Mouse (Mus musculus) neural tube, embryonic 12.5 days (tissue): ENCODE measurements around the gene Zfp423. TPM values are rescaled to one million over a fixed set of nuclear protein-coding genes. Genes with fewer than 3 reads are reported as not detected.

Experiments used
- ATAC-seq: fragments of 200-750 bp; cut with Nextera tagmentation; 2 replicates; pipeline ENCODE4 v1.8.0; 2017; ENCODE audit warnings: low read depth, mild to moderate bottlenecking, moderate TSS enrichment, moderate library complexity; ENCODE audit not compliant: low FRiP score
- H3K27ac ChIP-seq: fragments of 300-500 bp; sonication (generic); 2 replicates; pipeline ENCODE4 v1.5.1; 2016
- H3K27me3 ChIP-seq: fragments of 300-500 bp; sonication (generic); replicated peaks from 2 replicates; pipeline ENCODE4 v1.6.1; 2016; ENCODE audit warnings: mild to moderate bottlenecking
- H3K36me3 ChIP-seq: fragments of 300-500 bp; sonication (generic); 2 replicates; pipeline ENCODE4 v1.6.1; 2016; ENCODE audit warnings: mild to moderate bottlenecking
- H3K4me1 ChIP-seq: fragments of 300-500 bp; sonication (generic); 2 replicates; pipeline ENCODE4 v1.6.1; 2016
- H3K4me2 ChIP-seq: fragments of 300-500 bp; sonication (generic); replicated peaks from 2 replicates; pipeline ENCODE4 v1.6.1; 2016; ENCODE audit warnings: mild to moderate bottlenecking
- H3K4me3 ChIP-seq: fragments of 300-500 bp; sonication (generic); 2 replicates; pipeline ENCODE4 v1.5.1; 2016
- H3K9ac ChIP-seq: fragments of 300-500 bp; sonication (generic); 2 replicates; pipeline ENCODE4 v1.6.1; 2016; ENCODE audit warnings: mild to moderate bottlenecking
- H3K9me3 ChIP-seq: fragments of 300-500 bp; sonication (generic); 2 replicates; pipeline ENCODE4 v1.6.1; 2016; ENCODE audit warnings: mild to moderate bottlenecking
- WGBS: fragments of 180-500 bp; shearing (Covaris S2); methylation state at CpG from one replicate; pipeline ENCODE4 v1.1.7; 2016; 5-methylcytosine and 5-hydroxymethylcytosine counted together
- polyA plus RNA-seq: library from polyadenylated mRNA; unstranded; fragments of >200 nt; fragmentation: Nextera tagmentation; extraction: Ambion mirVana; gene quantifications from 2 replicates; pipeline ENCODE4 v1.2.1, GENCODE M21; 2016

Gene Zfp423
- 47.4 and 48.5 TPM in 2 replicates for polyA plus RNA-seq

- peaks cover 10% of the 10 kb centered on the region for H3K27me3 ChIP-seq
- peaks cover 56% of the 10 kb centered on the region for H3K4me1 ChIP-seq
- no peaks in the 10 kb centered on the region for H3K9me3 ChIP-seq
- no peaks in the 10 kb centered on the region for H3K36me3 ChIP-seq
- peak within 1 kb of the TSS; percentile 97 for H3K9ac ChIP-seq
- WGBS, result 1% methylated on average over 22 of the region's 48 CpGs
- H3K27ac ChIP-seq, result peak within 1 kb of the TSS; percentile 96
- ATAC-seq, result 0 out of 2 replicates have a peak, but pooled peaks have one; percentile 5
- H3K4me3 ChIP-seq, result peak within 1 kb of the TSS; percentile 93
- H3K4me2 ChIP-seq, result peak within 1 kb of the TSS; percentile 96
Measured at GRCm38 (mm10) chr8:87959320-87959920, at the start of gene Zfp423. Gene Zfp423, minus strand, starts transcription at chr8:87959595.

GRCm38 (mm10) chr8:88006811-88007210 lies 47.4 kb upstream of the Zfp423 start:
- no peak overlapping the region for H3K9ac ChIP-seq
- H3K4me1 ChIP-seq, result 0 out of 2 replicates have a peak, but pooled peaks cover 2% of the 10 kb centered on the region
- no peak overlapping the region for H3K27ac ChIP-seq
- H3K4me3 ChIP-seq, result no peak overlapping the region
- H3K36me3 ChIP-seq, result no peaks in the 10 kb centered on the region
- no peaks in the 10 kb centered on the region for H3K27me3 ChIP-seq
- no peak overlapping the region for H3K4me2 ChIP-seq
- ATAC-seq, result no peak
- 84% methylated on average over 5 of the region's 5 CpGs for WGBS
- no peaks in the 10 kb centered on the region for H3K9me3 ChIP-seq

- 57% methylated on average over 5 of the region's 5 CpGs for WGBS
- Histone ChIP-seq H3K4me2 (no peak overlapping the region), H3K9me3 (no peaks in the 10 kb centered on the region), H3K4me1 (peaks cover 2% of the 10 kb centered on the region; the same call in 1 of the 2 replicates), H3K4me3 (no peak overlapping the region), H3K9ac (no peak overlapping the region), H3K27me3 (no peaks in the 10 kb centered on the region), H3K27ac (no peak overlapping the region), H3K36me3 (no peaks in the 10 kb centered on the region)
- ATAC-seq, result no peak
Measured at GRCm38 (mm10) chr8:87984778-87985177, 25.4 kb upstream of the Zfp423 start.

GRCm38 (mm10) chr8:87984032-87984431 lies 24.6 kb upstream of the Zfp423 start:
- Histone ChIP-seq H3K36me3 (no peaks in the 10 kb centered on the region), H3K9me3 (no peaks in the 10 kb centered on the region), H3K27ac (no peak overlapping the region), H3K4me1 (peaks cover 3% of the 10 kb centered on the region; the same call in 1 of the 2 replicates), H3K4me3 (no peak overlapping the region), H3K4me2 (no peak overlapping the region), H3K9ac (no peak overlapping the region), H3K27me3 (no peaks in the 10 kb centered on the region)
- ATAC-seq, result no peak
- WGBS, result 50% methylated on average over 8 of the region's 8 CpGs

- H3K4me1 ChIP-seq, result peaks cover 3% of the 10 kb centered on the region; the same call in 1 of the 2 replicates
- no peaks in the 10 kb centered on the region for H3K36me3 ChIP-seq
- WGBS, result 82% methylated on average over 4 of the region's 4 CpGs
- no peak for ATAC-seq
- no peak overlapping the region for H3K4me3 ChIP-seq
- H3K4me2 ChIP-seq, result no peak overlapping the region
- no peaks in the 10 kb centered on the region for H3K9me3 ChIP-seq
- no peak overlapping the region for H3K9ac ChIP-seq
- no peak overlapping the region for H3K27ac ChIP-seq
- H3K27me3 ChIP-seq, result no peaks in the 10 kb centered on the region
Measured at GRCm38 (mm10) chr8:87982936-87983335, 23.5 kb upstream of the Zfp423 start.

- H3K4me3 ChIP-seq, result no peak overlapping the region
- H3K27me3 ChIP-seq, result no peaks in the 10 kb centered on the region
- no peak overlapping the region for H3K27ac ChIP-seq
- H3K36me3 ChIP-seq, result no peaks in the 10 kb centered on the region
- no peak overlapping the region for H3K9ac ChIP-seq
- no peak for ATAC-seq
- H3K9me3 ChIP-seq, result no peaks in the 10 kb centered on the region
- peak overlapping the region; percentile 56; the same call in 1 of the 2 replicates for H3K4me2 ChIP-seq
- peaks cover 16% of the 10 kb centered on the region for H3K4me1 ChIP-seq
- 22% methylated on average over 1 of the region's 1 CpGs for WGBS
Measured at GRCm38 (mm10) chr8:87975466-87975809, 16.0 kb upstream of the Zfp423 start.

- no peak overlapping the region for H3K27ac ChIP-seq
Measured at GRCm38 (mm10) chr8:87974759-87975465, 15.5 kb upstream of the Zfp423 start.

GRCm38 (mm10) chr8:87974122-87974758 lies 14.8 kb upstream of the Zfp423 start:
- H3K27ac ChIP-seq, result no peak overlapping the region
- ATAC-seq, result no peak

More at GRCm38 (mm10) chr8:87974759-87975465, 15.5 kb upstream of the Zfp423 start:
- Histone ChIP-seq H3K27me3 (no peaks in the 10 kb centered on the region), H3K4me3 (peak overlapping the region; percentile 4; the same call in 1 of the 2 replicates), H3K4me2 (peak overlapping the region; percentile 56), H3K9ac (peak overlapping the region; percentile 27; the same call in 1 of the 2 replicates), H3K9me3 (no peaks in the 10 kb centered on the region), H3K36me3 (no peaks in the 10 kb centered on the region), H3K4me1 (peaks cover 15% of the 10 kb centered on the region)
- 3% methylated on average over 24 of the region's 24 CpGs for WGBS
- ATAC-seq, result no peak

GRCm38 (mm10) chr8:87967866-87968620 lies 8.6 kb upstream of the Zfp423 start:
- Histone ChIP-seq H3K27me3 (no peaks in the 10 kb centered on the region; the same call in 1 of the 2 replicates), H3K9me3 (no peaks in the 10 kb centered on the region), H3K9ac (no peak overlapping the region), H3K4me2 (no peak overlapping the region), H3K4me1 (peaks cover 24% of the 10 kb centered on the region), H3K27ac (no peak overlapping the region), H3K4me3 (no peak overlapping the region), H3K36me3 (no peaks in the 10 kb centered on the region)
- no peak for ATAC-seq
- WGBS, result 21% methylated on average over 8 of the region's 8 CpGs

More at GRCm38 (mm10) chr8:87974122-87974758, 14.8 kb upstream of the Zfp423 start:
- H3K4me1 ChIP-seq, result peaks cover 13% of the 10 kb centered on the region
- H3K4me2 ChIP-seq, result peak overlapping the region; percentile 56
- H3K4me3 ChIP-seq, result peak overlapping the region; percentile 4; the same call in 1 of the 2 replicates
- no peaks in the 10 kb centered on the region for H3K27me3 ChIP-seq
- no peaks in the 10 kb centered on the region for H3K9me3 ChIP-seq
- H3K9ac ChIP-seq, result peak overlapping the region; percentile 27; the same call in 1 of the 2 replicates
- WGBS, result 12% methylated on average over 21 of the region's 21 CpGs
- no peaks in the 10 kb centered on the region for H3K36me3 ChIP-seq

GRCm38 (mm10) chr8:87967057-87967820 lies 7.8 kb upstream of the Zfp423 start:
- no peak overlapping the region for H3K4me2 ChIP-seq
- ATAC-seq, result no peak
- 11% methylated on average over 2 of the region's 2 CpGs for WGBS
- H3K36me3 ChIP-seq, result no peaks in the 10 kb centered on the region
- H3K9ac ChIP-seq, result no peak overlapping the region
- no peak overlapping the region; the same call in 1 of the 2 replicates for H3K27ac ChIP-seq
- H3K27me3 ChIP-seq, result no peaks in the 10 kb centered on the region; the same call in 1 of the 2 replicates
- no peaks in the 10 kb centered on the region for H3K9me3 ChIP-seq
- no peak overlapping the region for H3K4me3 ChIP-seq
- H3K4me1 ChIP-seq, result peaks cover 32% of the 10 kb centered on the region
